Mouse (Mus musculus) limb, embryonic 15.5 days (tissue): Measurements from ENCODE around the gene Omd. TPM values are rescaled to one million over a fixed set of nuclear protein-coding genes. Genes with fewer than 3 reads are reported as not detected.

Experiments
- ATAC-seq: fragments of 200-750 bp; cut with Nextera tagmentation; 2 replicates; pipeline ENCODE4 v1.8.0; 2017; ENCODE audit warnings: low read depth, moderate TSS enrichment; ENCODE audit not compliant: insufficient number of reproducible peaks, low FRiP score, low TSS enrichment
- H3K27ac ChIP-seq: fragments of 300-500 bp; sonication (generic); 2 replicates; pipeline ENCODE4 v1.5.1; 2015; ENCODE audit warnings: moderate library complexity, mild to moderate bottlenecking, inconsistent platforms
- H3K27me3 ChIP-seq: fragments of 300-500 bp; sonication (generic); 2 replicates; pipeline ENCODE4 v1.6.1; 2015; ENCODE audit warnings: inconsistent platforms
- H3K36me3 ChIP-seq: fragments of 300-500 bp; sonication (generic); 2 replicates; pipeline ENCODE4 v1.6.1; 2015; ENCODE audit warnings: inconsistent platforms
- H3K4me1 ChIP-seq: fragments of 300-500 bp; sonication (generic); 2 replicates; pipeline ENCODE4 v1.6.1; 2015; ENCODE audit warnings: inconsistent platforms
- H3K4me2 ChIP-seq: fragments of 300-500 bp; sonication (generic); 2 replicates; pipeline ENCODE4 v1.6.1; 2015; ENCODE audit warnings: mild to moderate bottlenecking, inconsistent platforms
- H3K4me3 ChIP-seq: fragments of 300-500 bp; sonication (generic); 2 replicates; pipeline ENCODE4 v1.5.1; 2015; ENCODE audit warnings: mild to moderate bottlenecking, inconsistent platforms
- H3K9ac ChIP-seq: fragments of 300-500 bp; sonication (generic); 2 replicates; pipeline ENCODE4 v1.6.1; 2015; ENCODE audit warnings: inconsistent platforms
- H3K9me3 ChIP-seq: fragments of 300-500 bp; sonication (generic); 2 replicates; pipeline ENCODE4 v1.6.1; 2016; ENCODE audit warnings: inconsistent platforms
- WGBS: fragments of 180-500 bp; shearing (Covaris S2); methylation state at CpG from one replicate; pipeline ENCODE4 v1.1.7; 2015; 5-methylcytosine and 5-hydroxymethylcytosine counted together
- polyA plus RNA-seq: library from polyadenylated mRNA; unstranded; fragments of >200 nt; fragmentation: Nextera tagmentation; extraction: Ambion mirVana; gene quantifications from 2 replicates; pipeline ENCODE4 v1.2.1, GENCODE M21; 2015

Gene Omd
- 16.9 and 27.1 TPM in 2 replicates for polyA plus RNA-seq

GRCm38 (mm10) chr13:49581541-49582530 lies at the start of gene Omd:
Omd (plus strand) TSS chr13:49582462.
- ATAC-seq = peak; percentile 78
- no peaks in the 10 kb centered on the region for H3K36me3 ChIP-seq
- no peak within 1 kb of the TSS for H3K9ac ChIP-seq
- no peaks in the 10 kb centered on the region for H3K9me3 ChIP-seq
- H3K4me3 ChIP-seq = no peak within 1 kb of the TSS
- peak within 1 kb of the TSS; percentile 93 for H3K27ac ChIP-seq
- 20% methylated on average over 8 of the region's 8 CpGs for WGBS
- H3K4me2 ChIP-seq = peak within 1 kb of the TSS; percentile 25; the same call in 1 of the 2 replicates
- H3K4me1 ChIP-seq = peaks cover 8% of the 10 kb centered on the region; the same call in 1 of the 2 replicates
- H3K27me3 ChIP-seq = no peaks in the 10 kb centered on the region

- 100% methylated on average over 1 of the region's 1 CpGs for WGBS
- no peak overlapping the region for H3K4me2 ChIP-seq
- H3K4me1 ChIP-seq = peaks cover 3% of the 10 kb centered on the region; the same call in 1 of the 2 replicates
These were observed 45.3 kb upstream of the Omd start for GRCm38 (mm10) chr13:49536946-49537345.

GRCm38 (mm10) chr13:49538693-49539092 lies 43.6 kb upstream of the Omd start:
- H3K9ac ChIP-seq = no peak overlapping the region
- no peaks in the 10 kb centered on the region for H3K36me3 ChIP-seq
- 59% methylated on average over 1 of the region's 1 CpGs for WGBS
- no peaks in the 10 kb centered on the region for H3K27me3 ChIP-seq
- H3K4me1 ChIP-seq = peaks cover 4% of the 10 kb centered on the region; the same call in 1 of the 2 replicates
- 0 out of 2 replicates have a peak overlapping the region, but pooled peaks have one; percentile 35 for H3K27ac ChIP-seq
- no peak overlapping the region for H3K4me2 ChIP-seq
- H3K9me3 ChIP-seq = no peaks in the 10 kb centered on the region
- H3K4me3 ChIP-seq = no peak overlapping the region
- ATAC-seq = no peak

More at GRCm38 (mm10) chr13:49536946-49537345, 45.3 kb upstream of the Omd start:
- H3K9ac ChIP-seq = no peak overlapping the region
- no peak for ATAC-seq
- no peaks in the 10 kb centered on the region for H3K9me3 ChIP-seq
- H3K27me3 ChIP-seq = no peaks in the 10 kb centered on the region
- no peaks in the 10 kb centered on the region for H3K36me3 ChIP-seq
- H3K27ac ChIP-seq = no peak overlapping the region
- H3K4me3 ChIP-seq = no peak overlapping the region

GRCm38 (mm10) chr13:49544279-49544678 lies 38.0 kb upstream of the Omd start, which contains the start of gene Aspn:
Aspn (plus strand) TSS chr13:49544443.
- H3K4me1 ChIP-seq = peaks cover 9% of the 10 kb centered on the region; the same call in 1 of the 2 replicates
- WGBS = 23% methylated on average over 3 of the region's 3 CpGs
- no peaks in the 10 kb centered on the region for H3K9me3 ChIP-seq
- no peak within 1 kb of the TSS for H3K4me2 ChIP-seq
- no peaks in the 10 kb centered on the region for H3K27me3 ChIP-seq
- H3K9ac ChIP-seq = no peak within 1 kb of the TSS
- peak; percentile 59 for ATAC-seq
- H3K27ac ChIP-seq = peak within 1 kb of the TSS; percentile 84; the same call in 1 of the 2 replicates
- peak within 1 kb of the TSS; percentile 18; the same call in 1 of the 2 replicates for H3K4me3 ChIP-seq
- no peaks in the 10 kb centered on the region for H3K36me3 ChIP-seq

GRCm38 (mm10) chr13:49545646-49546045 lies 36.6 kb upstream of the Omd start:
- Histone ChIP-seq H3K36me3 (no peaks in the 10 kb centered on the region), H3K9me3 (no peaks in the 10 kb centered on the region), H3K4me1 (peaks cover 9% of the 10 kb centered on the region; the same call in 1 of the 2 replicates), H3K4me2 (peak overlapping the region; percentile 25; the same call in 1 of the 2 replicates), H3K27me3 (no peaks in the 10 kb centered on the region), H3K27ac (peak overlapping the region; percentile 84), H3K9ac (no peak overlapping the region), H3K4me3 (peak overlapping the region; percentile 18)
- WGBS = 26% methylated on average over 3 of the region's 3 CpGs
- ATAC-seq = peak; percentile 78

- no peaks in the 10 kb centered on the region for H3K9me3 ChIP-seq
- peak overlapping the region; percentile 19 for H3K4me2 ChIP-seq
- 48% methylated on average over 1 of the region's 1 CpGs for whole genome bisulfite sequencing
- H3K27ac ChIP-seq = peak overlapping the region; percentile 84
- no peak for ATAC-seq
- no peaks in the 10 kb centered on the region for H3K27me3 ChIP-seq
- H3K4me3 ChIP-seq = peak overlapping the region; percentile 18
- H3K4me1 ChIP-seq = peaks cover 6% of the 10 kb centered on the region; the same call in 1 of the 2 replicates
- H3K9ac ChIP-seq = 0 out of 2 replicates have a peak overlapping the region, but pooled peaks have one; percentile 7
- no peaks in the 10 kb centered on the region for H3K36me3 ChIP-seq
These were observed 35.7 kb upstream of the Omd start for GRCm38 (mm10) chr13:49546517-49546916.

- WGBS = 63% methylated on average over 1 of the region's 1 CpGs
- H3K9ac ChIP-seq = no peak overlapping the region
- ATAC-seq = no peak
- no peak overlapping the region for H3K4me2 ChIP-seq
- H3K4me3 ChIP-seq = no peak overlapping the region
- H3K4me1 ChIP-seq = peaks cover 6% of the 10 kb centered on the region; the same call in 1 of the 2 replicates
- H3K27me3 ChIP-seq = no peaks in the 10 kb centered on the region
- H3K36me3 ChIP-seq = no peaks in the 10 kb centered on the region
- H3K27ac ChIP-seq = peak overlapping the region; percentile 84
- H3K9me3 ChIP-seq = no peaks in the 10 kb centered on the region
These were observed 34.6 kb upstream of the Omd start for GRCm38 (mm10) chr13:49547563-49548150.

- Histone ChIP-seq H3K27ac (no peak overlapping the region; the same call in 1 of the 2 replicates), H3K9ac (no peak overlapping the region), H3K27me3 (no peaks in the 10 kb centered on the region), H3K4me3 (no peak overlapping the region), H3K36me3 (no peaks in the 10 kb centered on the region), H3K4me1 (0 out of 2 replicates have a peak, but pooled peaks cover 3% of the 10 kb centered on the region), H3K4me2 (no peak overlapping the region), H3K9me3 (no peaks in the 10 kb centered on the region)
- 88% methylated on average over 3 of the region's 3 CpGs for WGBS
- no peak for ATAC-seq
These were observed 32.6 kb upstream of the Omd start for GRCm38 (mm10) chr13:49549616-49550015.

GRCm38 (mm10) chr13:49554519-49554918 lies 27.7 kb upstream of the Omd start:
- Histone ChIP-seq H3K36me3 (no peaks in the 10 kb centered on the region), H3K4me2 (no peak overlapping the region), H3K9me3 (no peaks in the 10 kb centered on the region), H3K27me3 (no peaks in the 10 kb centered on the region), H3K9ac (no peak overlapping the region), H3K4me3 (no peak overlapping the region), H3K27ac (no peak overlapping the region), H3K4me1 (no peaks in the 10 kb centered on the region)
- WGBS = 73% methylated on average over 5 of the region's 5 CpGs
- ATAC-seq = no peak

- no peaks in the 10 kb centered on the region for H3K9me3 ChIP-seq
- H3K27ac ChIP-seq = no peak overlapping the region
- H3K4me2 ChIP-seq = no peak overlapping the region
- no peak for ATAC-seq
- no peak overlapping the region for H3K4me3 ChIP-seq
- H3K4me1 ChIP-seq = no peaks in the 10 kb centered on the region
- H3K27me3 ChIP-seq = no peaks in the 10 kb centered on the region
- H3K36me3 ChIP-seq = no peaks in the 10 kb centered on the region
- WGBS = 73% methylated on average over 1 of the region's 1 CpGs
- H3K9ac ChIP-seq = no peak overlapping the region
These were observed 26.1 kb upstream of the Omd start for GRCm38 (mm10) chr13:49556203-49556602.

- Histone ChIP-seq H3K4me3 (no peak overlapping the region), H3K9me3 (no peaks in the 10 kb centered on the region), H3K27ac (no peak overlapping the region), H3K4me1 (no peaks in the 10 kb centered on the region), H3K36me3 (no peaks in the 10 kb centered on the region), H3K27me3 (no peaks in the 10 kb centered on the region), H3K9ac (no peak overlapping the region), H3K4me2 (no peak overlapping the region)
- ATAC-seq = no peak
- WGBS = 71% methylated on average over 1 of the region's 1 CpGs
These were observed 25.3 kb upstream of the Omd start for GRCm38 (mm10) chr13:49556924-49557323.
